Mouse (Mus musculus) lung, adult 2 months (tissue): Measurements from ENCODE around the gene Ccser2.

Source experiments
- CTCF ChIP-seq: fragments of 200-500 bp; IDR thresholded peaks from 2 replicates; pipeline ENCODE4 v1.5.1; 2011; ENCODE audit warnings: mild to moderate bottlenecking, low read length, control low read depth; ENCODE audit not compliant: insufficient read depth
- POLR2A ChIP-seq: fragments of 200-500 bp; IDR thresholded peaks from 2 replicates; pipeline ENCODE4 v1.6.1; 2011; ENCODE audit warnings: low read depth, mild to moderate bottlenecking, control low read depth, low read length, borderline replicate concordance; ENCODE audit errors: extremely low read depth

DNA sequence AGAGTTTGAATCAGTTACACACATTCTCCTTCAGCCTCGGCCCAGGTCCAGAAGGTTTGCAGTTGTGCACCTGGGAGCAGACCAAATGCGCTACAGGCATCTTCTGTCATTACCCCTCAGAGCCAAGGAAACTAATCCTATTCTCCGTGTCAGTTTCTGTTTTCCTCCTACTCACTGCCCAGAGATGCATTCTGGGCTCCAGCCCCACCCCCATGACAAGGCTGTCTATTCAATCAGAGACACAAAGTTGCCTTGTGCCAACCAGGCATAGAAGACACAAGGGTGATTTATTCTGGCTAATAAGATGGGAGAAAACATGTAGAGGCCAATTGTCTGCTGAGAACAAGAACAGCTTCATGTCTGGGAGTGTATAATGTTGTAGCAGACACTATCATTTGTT is 45.1 kb upstream of the Ccser2 start:
- TF ChIP-seq POLR2A (no peak), CTCF (no peak)
